Mouse (Mus musculus): ENCODE results near the gene Stx4a. TPM values are rescaled to one million over a fixed set of nuclear protein-coding genes. Genes with fewer than 3 reads are reported as not detected.

The Stx4a gene
- 47.2 and 47.9 TPM in 2 replicates for polyA plus RNA-seq (2015; fragmentation: Nextera tagmentation; extraction: Ambion mirVana)

GRCm38 (mm10) chr7:127824176-127824871, at the start of gene Stx4a, which contains the start of gene Stx1b:
TSS of gene Stx4a (plus strand) at chr7:127824294.
TSS of gene Stx1b (minus strand) at chr7:127824549.

GRCm38 (mm10) chr7:127776426-127776825, 47.7 kb upstream of the Stx4a start, which contains the start of gene Setd1a:
TSS of gene Setd1a (plus strand) at chr7:127776670.

GRCm38 (mm10) chr7:127785308-127785707, 38.8 kb upstream of the Stx4a start, which contains the start of gene Gm49388:
TSS of gene Gm49388 (plus strand) at chr7:127785608.

GRCm38 (mm10) chr7:127800435-127801009, 23.6 kb upstream of the Stx4a start, which contains the start of gene Hsd3b7:
TSS of gene Hsd3b7 (plus strand) at chr7:127800604.

GRCm38 (mm10) chr7:127876041-127876466, 52.0 kb downstream of the Stx4a start, which contains the start of gene Zfp646:
TSS of gene Zfp646 (plus strand) at chr7:127876221.

GRCm38 (mm10) chr7:127876467-127877348, 52.6 kb downstream of the Stx4a start, which contains the start of gene Zfp668:
TSS of gene Zfp668 (minus strand) at chr7:127876828.

GRCm38 (mm10) chr7:127890798-127891197, 66.7 kb downstream of the Stx4a start, which contains the start of gene Prss53:
TSS of gene Prss53 (minus strand) at chr7:127890970.

GRCm38 (mm10) chr7:127895442-127895841, 71.3 kb downstream of the Stx4a start, which contains the start of the genes Gm21974 and Vkorc1:
TSS of gene Gm21974 (minus strand) at chr7:127895454.
TSS of gene Vkorc1 (minus strand) at chr7:127895617.

Other genes starting within 250 kb of the Stx4a start
- gene Ccdc189, start 235.7 kb upstream of the Stx4a start, polyA plus RNA-seq (2015; fragmentation: Nextera tagmentation; extraction: Ambion mirVana): 2.7 and 4.4 TPM in 2 replicates
- 18.1 and 21.6 TPM in 2 replicates for gene Rnf40, start 235.5 kb upstream of the Stx4a start, polyA plus RNA-seq (2015; fragmentation: Nextera tagmentation; extraction: Ambion mirVana)
- gene Zfp629, start 208.5 kb upstream of the Stx4a start, polyA plus RNA-seq (2015; fragmentation: Nextera tagmentation; extraction: Ambion mirVana): 2.9 and 3.5 TPM in 2 replicates
- gene Bcl7c, start 115.4 kb upstream of the Stx4a start, polyA plus RNA-seq (2015; fragmentation: Nextera tagmentation; extraction: Ambion mirVana): 31.0 and 37.4 TPM in 2 replicates
- 5.9 and 6.1 TPM in 2 replicates for gene Ctf1, start 111.6 kb upstream of the Stx4a start, polyA plus RNA-seq (2015; fragmentation: Nextera tagmentation; extraction: Ambion mirVana)
- gene Ctf2, start 92.1 kb upstream of the Stx4a start, polyA plus RNA-seq (2015; fragmentation: Nextera tagmentation; extraction: Ambion mirVana): 0.12 TPM in 1 of 2 replicates, not detected in the other
- gene Fbxl19, start 79.8 kb upstream of the Stx4a start, polyA plus RNA-seq (2015; fragmentation: Nextera tagmentation; extraction: Ambion mirVana): 1.1 and 1.4 TPM in 2 replicates
- gene Orai3, start 54.5 kb upstream of the Stx4a start, polyA plus RNA-seq (2015; fragmentation: Nextera tagmentation; extraction: Ambion mirVana): 22.1 and 26.0 TPM in 2 replicates
- 9.4 and 11.0 TPM in 2 replicates for gene Setd1a, start 47.6 kb upstream of the Stx4a start, polyA plus RNA-seq (2015; fragmentation: Nextera tagmentation; extraction: Ambion mirVana)
- gene Gm49388, start 38.7 kb upstream of the Stx4a start, polyA plus RNA-seq (2015; fragmentation: Nextera tagmentation; extraction: Ambion mirVana): not detected in 2 replicates
- 26.7 and 37.8 TPM in 2 replicates for gene Hsd3b7, start 23.7 kb upstream of the Stx4a start, polyA plus RNA-seq (2015; fragmentation: Nextera tagmentation; extraction: Ambion mirVana)
- gene Stx1b, start 255 bp downstream of the Stx4a start, polyA plus RNA-seq (2015; fragmentation: Nextera tagmentation; extraction: Ambion mirVana): 0.67 and 1.3 TPM in 2 replicates
- 3.5 and 3.8 TPM in 2 replicates for gene Zfp646, start 51.9 kb downstream of the Stx4a start, polyA plus RNA-seq (2015; fragmentation: Nextera tagmentation; extraction: Ambion mirVana)
- 6.5 and 6.9 TPM in 2 replicates for gene Zfp668, start 52.5 kb downstream of the Stx4a start, polyA plus RNA-seq (2015; fragmentation: Nextera tagmentation; extraction: Ambion mirVana)
- gene Prss53, start 66.7 kb downstream of the Stx4a start, polyA plus RNA-seq (2015; fragmentation: Nextera tagmentation; extraction: Ambion mirVana): 0.65 and 0.75 TPM in 2 replicates
- not detected in 2 replicates for gene Gm21974, start 71.2 kb downstream of the Stx4a start, polyA plus RNA-seq (2015; fragmentation: Nextera tagmentation; extraction: Ambion mirVana)
- 151 and 156 TPM in 2 replicates for gene Vkorc1, start 71.3 kb downstream of the Stx4a start, polyA plus RNA-seq (2015; fragmentation: Nextera tagmentation; extraction: Ambion mirVana)
- 103 and 107 TPM in 2 replicates for gene Bckdk, start 79.8 kb downstream of the Stx4a start, polyA plus RNA-seq (2015; fragmentation: Nextera tagmentation; extraction: Ambion mirVana)
- 16.2 and 16.4 TPM in 2 replicates for gene Kat8, start 88.2 kb downstream of the Stx4a start, polyA plus RNA-seq (2015; fragmentation: Nextera tagmentation; extraction: Ambion mirVana)
- 27.0 and 30.7 TPM in 2 replicates for gene Prss8, start 105.8 kb downstream of the Stx4a start, polyA plus RNA-seq (2015; fragmentation: Nextera tagmentation; extraction: Ambion mirVana)
- 7.0 and 8.1 TPM in 2 replicates for gene Prss36, start 122.4 kb downstream of the Stx4a start, polyA plus RNA-seq (2015; fragmentation: Nextera tagmentation; extraction: Ambion mirVana)
- 172 TPM in 2 replicates for gene Fus, start 143.2 kb downstream of the Stx4a start, polyA plus RNA-seq (2015; fragmentation: Nextera tagmentation; extraction: Ambion mirVana)
- gene Pycard, start 169.6 kb downstream of the Stx4a start, polyA plus RNA-seq (2015; fragmentation: Nextera tagmentation; extraction: Ambion mirVana): 74.4 and 124 TPM in 2 replicates
- gene Trim72, start 179.7 kb downstream of the Stx4a start, polyA plus RNA-seq (2015; fragmentation: Nextera tagmentation; extraction: Ambion mirVana): 0.10 and 0.20 TPM in 2 replicates
- 5.6 and 33.1 TPM in 2 replicates for gene Itgam, start 238.3 kb downstream of the Stx4a start, polyA plus RNA-seq (2015; fragmentation: Nextera tagmentation; extraction: Ambion mirVana)
- gene Gm49368, start 238.4 kb downstream of the Stx4a start, polyA plus RNA-seq (2015; fragmentation: Nextera tagmentation; extraction: Ambion mirVana): 0.80 TPM in 1 of 2 replicates, not detected in the other

Data from urinary bladder, postnatal 0 days (tissue).